Mouse (Mus musculus) liver, adult 2 months (tissue): ENCODE data around the gene Mapk11.

Source experiments
- CTCF ChIP-seq: fragments of 200-500 bp; IDR thresholded peaks from 2 replicates; pipeline ENCODE4 v1.5.1; 2011; ENCODE audit warnings: low read depth, low read length, control low read depth
- POLR2A ChIP-seq: fragments of 200-500 bp; IDR thresholded peaks from 2 replicates; pipeline ENCODE4 v1.6.1; 2011; ENCODE audit warnings: low read length, control low read depth; ENCODE audit not compliant: insufficient read depth; ENCODE audit errors: extremely low read depth

DNA sequence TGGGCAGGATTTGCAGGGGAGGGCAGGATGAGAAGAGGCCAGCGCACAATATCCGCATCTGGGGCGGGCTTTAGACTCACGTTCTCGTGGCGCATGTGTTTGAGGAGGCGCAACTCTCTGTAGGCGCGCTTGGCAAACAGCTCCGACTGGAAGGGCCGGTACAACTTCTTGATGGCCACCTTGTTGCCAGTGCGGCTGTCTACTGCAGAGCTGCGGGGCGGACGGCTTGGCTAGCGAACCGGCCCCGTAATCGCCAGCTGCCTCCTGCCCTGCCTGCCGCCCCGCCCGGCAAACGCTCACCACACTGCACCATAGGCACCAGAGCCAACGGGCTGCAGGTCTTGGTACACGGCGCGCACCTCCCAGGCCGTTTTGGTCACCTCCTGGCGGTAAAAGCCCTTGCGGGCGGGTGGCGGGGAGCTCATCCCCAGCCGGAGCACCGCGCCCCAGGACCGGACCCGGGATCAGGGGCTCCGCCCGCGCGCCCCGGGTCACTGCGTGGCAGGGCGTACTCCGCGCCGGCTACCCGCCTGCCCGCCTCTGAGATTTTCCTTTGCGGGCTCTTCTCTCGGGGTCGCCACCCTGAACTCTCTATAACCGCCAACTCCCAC lies 9.3 kb downstream of the Mapk11 start:
- no peak for TF ChIP-seq CTCF
- TF ChIP-seq POLR2A = no peak
